Mouse (Mus musculus) lung, postnatal 14 days (tissue): ENCODE measurements around the gene Akr7a5.

Source experiments
- DNase-seq: peaks from one replicate; pipeline ENCODE4 v3.0.0; 2021

Akr7a5 gene

GRCm38 (mm10) chr4:139360761-139361548, 50.4 kb downstream of the Akr7a5 start:
- DNase-seq = no peak

GRCm38 (mm10) chr4:139367336-139367735, 56.8 kb downstream of the Akr7a5 start:
- DNase-seq = no peak
